Mouse (Mus musculus): ENCODE measurements around the gene Olfr1410. TPM values are rescaled to one million over a fixed set of nuclear protein-coding genes. Genes with fewer than 3 reads are reported as not detected.

Gene Olfr1410
- polyA plus RNA-seq, 1 experiment: not detected

GRCm38 (mm10) chr1:92641514-92642272 lies 36.1 kb downstream of the Olfr1410 start, which contains the start of gene Cops9:
Cops9 (minus strand) TSS chr1:92641985.
- H3K36me3 ChIP-seq (ENCODE audit: control insufficient read depth, insufficient read depth, low read length, poor library complexity, severe bottlenecking): no peaks in the 10 kb centered on the region
- H3K4me1 ChIP-seq (ENCODE audit: control insufficient read depth, insufficient read depth, low read length): peaks cover 3% of the 10 kb centered on the region
- no peaks in the 10 kb centered on the region for H3K27me3 ChIP-seq (ENCODE audit: control insufficient read depth, insufficient read depth, low read length, poor library complexity, severe bottlenecking)
- no peaks in the 10 kb centered on the region for H3K9me3 ChIP-seq (replicated peaks; ENCODE audit: control insufficient read depth, insufficient read depth, low read length, poor library complexity, severe bottlenecking)
- TF ChIP-seq EP300 (IDR thresholded peaks at IDR 0.05; ENCODE audit: insufficient read depth, low read depth, low read length): 0 out of 2 replicates have a peak, but pooled peaks have one; percentile 20
- peak; percentile 45 for TF ChIP-seq POLR2A (IDR thresholded peaks at IDR 0.05; ENCODE audit: insufficient read depth, low read length)
- TF ChIP-seq CTCF (IDR thresholded peaks at IDR 0.05; ENCODE audit: low read depth, low read length): no peak
- H3K9ac ChIP-seq (ENCODE audit: low read depth, poor library complexity, severe bottlenecking): peak within 1 kb of the TSS; percentile 86
- no peak within 1 kb of the TSS for H3K27ac ChIP-seq (ENCODE audit: insufficient read depth, low read length)
- H3K4me3 ChIP-seq (ENCODE audit: low read depth, low read length): peak within 1 kb of the TSS; percentile 98

GRCm38 (mm10) chr1:92643691-92644090 lies 38.1 kb downstream of the Olfr1410 start:
- Histone ChIP-seq H3K4me1 (ENCODE audit: control insufficient read depth, insufficient read depth, low read length) (peaks cover 3% of the 10 kb centered on the region), H3K36me3 (ENCODE audit: control insufficient read depth, insufficient read depth, low read length, poor library complexity, severe bottlenecking) (no peaks in the 10 kb centered on the region), H3K27ac (ENCODE audit: insufficient read depth, low read length) (no peak overlapping the region), H3K27me3 (ENCODE audit: control insufficient read depth, insufficient read depth, low read length, poor library complexity, severe bottlenecking) (no peaks in the 10 kb centered on the region), H3K9ac (ENCODE audit: low read depth, poor library complexity, severe bottlenecking) (no peak overlapping the region), H3K9me3 (replicated peaks; ENCODE audit: control insufficient read depth, insufficient read depth, low read length, poor library complexity, severe bottlenecking) (no peaks in the 10 kb centered on the region), H3K4me3 (ENCODE audit: low read depth, low read length) (no peak overlapping the region)
- TF ChIP-seq EP300 (IDR thresholded peaks at IDR 0.05; ENCODE audit: insufficient read depth, low read depth, low read length) (no peak), POLR2A (IDR thresholded peaks at IDR 0.05; ENCODE audit: insufficient read depth, low read length) (no peak)

GRCm38 (mm10) chr1:92644916-92645315 lies 39.3 kb downstream of the Olfr1410 start:
- Histone ChIP-seq H3K4me1 (ENCODE audit: control insufficient read depth, insufficient read depth, low read length) (peaks cover 3% of the 10 kb centered on the region), H3K9me3 (replicated peaks; ENCODE audit: control insufficient read depth, insufficient read depth, low read length, poor library complexity, severe bottlenecking) (no peaks in the 10 kb centered on the region), H3K36me3 (ENCODE audit: control insufficient read depth, insufficient read depth, low read length, poor library complexity, severe bottlenecking) (no peaks in the 10 kb centered on the region), H3K27me3 (ENCODE audit: control insufficient read depth, insufficient read depth, low read length, poor library complexity, severe bottlenecking) (no peaks in the 10 kb centered on the region), H3K4me3 (ENCODE audit: low read depth, low read length) (no peak overlapping the region), H3K27ac (ENCODE audit: insufficient read depth, low read length) (no peak overlapping the region), H3K9ac (ENCODE audit: low read depth, poor library complexity, severe bottlenecking) (no peak overlapping the region)
- TF ChIP-seq POLR2A (IDR thresholded peaks at IDR 0.05; ENCODE audit: insufficient read depth, low read length) (no peak), CTCF (IDR thresholded peaks at IDR 0.05; ENCODE audit: low read depth, low read length) (no peak), EP300 (IDR thresholded peaks at IDR 0.05; ENCODE audit: insufficient read depth, low read depth, low read length) (no peak)

GRCm38 (mm10) chr1:92646111-92646510 lies 40.5 kb downstream of the Olfr1410 start:
- H3K36me3 ChIP-seq (ENCODE audit: control insufficient read depth, insufficient read depth, low read length, poor library complexity, severe bottlenecking): no peaks in the 10 kb centered on the region
- H3K4me1 ChIP-seq (ENCODE audit: control insufficient read depth, insufficient read depth, low read length): no peaks in the 10 kb centered on the region
- H3K9me3 ChIP-seq (replicated peaks; ENCODE audit: control insufficient read depth, insufficient read depth, low read length, poor library complexity, severe bottlenecking): no peaks in the 10 kb centered on the region
- no peaks in the 10 kb centered on the region for H3K27me3 ChIP-seq (ENCODE audit: control insufficient read depth, insufficient read depth, low read length, poor library complexity, severe bottlenecking)
- H3K27ac ChIP-seq (ENCODE audit: insufficient read depth, low read length): no peak overlapping the region
- H3K4me3 ChIP-seq (ENCODE audit: low read depth, low read length): no peak overlapping the region
- no peak overlapping the region for H3K9ac ChIP-seq (ENCODE audit: low read depth, poor library complexity, severe bottlenecking)
- TF ChIP-seq CTCF (IDR thresholded peaks at IDR 0.05; ENCODE audit: low read depth, low read length): no peak

- H3K4me3 ChIP-seq (ENCODE audit: low read depth, low read length): no peak overlapping the region
- no peak overlapping the region for H3K27ac ChIP-seq (ENCODE audit: insufficient read depth, low read length)
- TF ChIP-seq EP300 (IDR thresholded peaks at IDR 0.05; ENCODE audit: insufficient read depth, low read depth, low read length) (no peak), CTCF (IDR thresholded peaks at IDR 0.05; ENCODE audit: low read depth, low read length) (no peak), POLR2A (IDR thresholded peaks at IDR 0.05; ENCODE audit: insufficient read depth, low read length) (no peak)
- no peak overlapping the region for H3K9ac ChIP-seq (ENCODE audit: low read depth, poor library complexity, severe bottlenecking)
- H3K9me3 ChIP-seq (replicated peaks; ENCODE audit: control insufficient read depth, insufficient read depth, low read length, poor library complexity, severe bottlenecking): no peaks in the 10 kb centered on the region
- no peaks in the 10 kb centered on the region for H3K27me3 ChIP-seq (ENCODE audit: control insufficient read depth, insufficient read depth, low read length, poor library complexity, severe bottlenecking)
- H3K36me3 ChIP-seq (ENCODE audit: control insufficient read depth, insufficient read depth, low read length, poor library complexity, severe bottlenecking): no peaks in the 10 kb centered on the region
- H3K4me1 ChIP-seq (ENCODE audit: control insufficient read depth, insufficient read depth, low read length): no peaks in the 10 kb centered on the region
Measured at GRCm38 (mm10) chr1:92646601-92647000, 41.0 kb downstream of the Olfr1410 start.

- TF ChIP-seq CTCF (IDR thresholded peaks at IDR 0.05; ENCODE audit: low read depth, low read length): no peak
- no peak for TF ChIP-seq EP300 (IDR thresholded peaks at IDR 0.05; ENCODE audit: insufficient read depth, low read depth, low read length)
- TF ChIP-seq POLR2A (IDR thresholded peaks at IDR 0.05; ENCODE audit: insufficient read depth, low read length): no peak
- H3K27ac ChIP-seq (ENCODE audit: insufficient read depth, low read length): no peak overlapping the region
- H3K9ac ChIP-seq (ENCODE audit: low read depth, poor library complexity, severe bottlenecking): no peak overlapping the region
- H3K9me3 ChIP-seq (replicated peaks; ENCODE audit: control insufficient read depth, insufficient read depth, low read length, poor library complexity, severe bottlenecking): no peaks in the 10 kb centered on the region
- H3K4me1 ChIP-seq (ENCODE audit: control insufficient read depth, insufficient read depth, low read length): no peaks in the 10 kb centered on the region
- H3K4me3 ChIP-seq (ENCODE audit: low read depth, low read length): no peak overlapping the region
- H3K36me3 ChIP-seq (ENCODE audit: control insufficient read depth, insufficient read depth, low read length, poor library complexity, severe bottlenecking): no peaks in the 10 kb centered on the region
- H3K27me3 ChIP-seq (ENCODE audit: control insufficient read depth, insufficient read depth, low read length, poor library complexity, severe bottlenecking): no peaks in the 10 kb centered on the region
Measured at GRCm38 (mm10) chr1:92647026-92647425, 41.4 kb downstream of the Olfr1410 start.

Data from ES-Bruce4 (cell line).